Mouse (Mus musculus) embryo, embryonic 11.5 days (tissue): ENCODE results near the gene Elovl3.
"Not testable (repeated sequence)": the region's sequence is repeated elsewhere in the genome, so short reads cannot be mapped to it uniquely, and the experiment has no call there.

Experiments used
- DNase-seq: peaks from one replicate; pipeline ENCODE4 v3.0.0-alpha.2; 2012; ENCODE audit warnings: low read depth, low spot score

The Elovl3 gene

DNA sequence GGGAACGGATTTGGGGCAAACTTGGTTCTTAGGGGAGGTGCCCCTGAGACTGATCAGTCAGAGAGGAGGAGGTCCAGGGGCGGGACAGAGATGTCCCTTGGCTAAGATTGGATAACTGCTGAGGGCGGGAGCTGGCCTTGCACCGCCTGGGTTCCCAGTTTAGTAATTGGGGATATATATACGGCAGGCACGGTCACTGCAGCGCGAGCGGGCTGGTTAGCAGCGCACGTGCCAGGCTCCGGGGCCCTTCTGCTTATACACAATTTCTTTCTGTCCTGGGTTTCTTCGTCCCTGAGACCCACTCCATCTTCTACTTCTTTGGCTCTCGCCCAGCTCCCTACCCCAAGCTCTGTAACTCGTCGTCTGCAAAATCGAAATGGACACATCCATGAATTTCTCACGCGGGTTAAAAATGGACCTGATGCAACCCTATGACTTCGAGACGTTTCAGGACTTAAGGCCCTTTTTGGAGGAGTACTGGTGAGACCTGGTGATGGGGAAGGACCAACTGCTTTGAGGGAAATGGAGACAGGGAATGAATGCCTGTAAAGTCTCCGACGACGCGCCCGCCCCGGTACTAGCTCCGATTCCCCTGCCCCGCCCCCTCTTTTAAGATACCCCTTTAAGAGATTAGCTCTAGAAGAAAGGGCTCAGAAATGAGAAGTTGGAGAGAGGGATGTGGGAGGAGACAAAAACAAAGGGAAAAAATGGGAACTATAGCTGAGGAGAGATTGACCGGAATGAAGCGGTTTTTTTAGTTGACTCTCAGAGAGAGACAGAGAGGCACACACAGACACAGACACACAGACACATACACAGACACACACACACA is at the start of gene Elovl3:
Gene Elovl3 (plus strand): TSS at position 204 of the 832 bp plus-strand sequence.
- DNase-seq, result no peak

DNA sequence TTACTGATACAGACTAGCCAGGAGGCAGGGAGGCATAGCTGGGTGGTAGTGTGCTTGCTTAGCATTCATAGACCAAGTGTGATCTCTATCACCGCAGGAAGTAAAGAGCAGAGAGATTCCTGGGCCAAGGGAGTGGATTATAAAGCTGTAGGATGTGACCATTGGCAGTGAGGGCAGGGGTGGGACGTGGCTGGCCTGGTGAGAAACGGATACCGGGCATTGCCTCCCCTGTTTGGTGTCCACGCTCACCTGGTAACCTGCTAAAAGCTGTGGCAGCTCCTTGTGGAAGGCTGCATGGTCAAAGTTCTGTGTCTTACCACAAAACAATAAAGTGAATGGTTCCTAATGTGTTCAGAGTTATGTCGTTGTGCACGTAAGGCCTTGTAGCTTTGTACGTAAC is 46.5 kb upstream of the Elovl3 start:
- no peak for DNase-seq

DNA sequence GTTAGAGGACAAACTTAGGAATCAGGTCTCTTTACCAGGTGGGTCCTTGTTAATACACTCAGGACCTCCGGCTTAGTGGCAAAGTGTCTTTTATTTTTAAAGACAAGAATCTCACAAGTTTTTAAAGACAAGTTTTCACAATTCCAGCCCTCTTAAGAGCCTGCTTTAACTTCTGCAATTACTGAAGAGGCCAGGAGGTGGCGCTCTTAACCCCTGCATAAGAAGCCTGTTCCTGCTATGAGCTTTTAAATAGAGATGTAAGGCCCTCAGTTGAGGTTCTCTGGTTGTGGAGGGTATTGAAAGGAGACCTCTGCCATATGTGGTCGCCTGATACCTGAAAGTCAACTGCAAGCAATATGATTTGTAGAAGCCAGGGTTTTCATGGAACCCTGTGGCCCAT is 45.4 kb upstream of the Elovl3 start:
- peak; percentile 29 for DNase-seq

DNA sequence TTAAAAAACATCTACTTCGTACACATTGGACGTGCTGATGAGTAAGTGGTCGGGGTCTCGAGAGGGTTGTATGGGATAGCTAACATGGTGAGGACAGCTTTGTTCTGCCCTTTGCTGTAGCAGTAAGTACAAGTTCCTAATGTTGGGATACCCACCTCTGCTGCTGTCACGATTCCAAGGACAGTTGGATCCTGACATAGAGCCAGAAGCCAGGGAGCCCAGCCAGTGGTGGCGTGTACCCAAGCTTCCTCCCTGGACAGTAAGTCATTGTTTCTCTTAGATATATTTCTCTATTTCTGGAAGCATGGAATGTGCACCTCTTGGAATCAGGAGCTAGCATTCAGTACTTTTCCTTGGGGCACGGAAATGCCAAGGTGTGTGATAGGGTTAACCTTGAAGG is 43.8 kb upstream of the Elovl3 start:
- DNase-seq, result no peak

DNA sequence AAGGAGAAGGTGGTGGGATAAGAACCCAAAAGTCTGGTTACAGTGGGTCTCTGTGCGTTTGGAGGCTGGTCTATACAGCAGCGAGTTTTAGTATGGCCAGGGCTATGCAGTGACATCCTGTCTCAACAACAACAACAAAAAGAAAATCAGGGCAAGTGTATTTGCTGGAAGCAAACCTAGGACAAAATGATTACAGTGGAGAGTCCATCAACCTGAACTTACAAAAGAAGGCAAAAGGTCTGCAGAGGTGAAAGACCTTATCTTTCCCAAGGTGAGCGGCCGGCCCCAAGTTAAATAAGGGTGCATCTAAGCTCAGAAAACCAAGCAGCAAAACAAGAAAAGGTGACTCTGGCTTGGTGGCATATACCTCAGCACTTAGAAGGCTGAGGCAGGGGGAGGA is 40.1 kb upstream of the Elovl3 start:
- DNase-seq, result no peak

DNA sequence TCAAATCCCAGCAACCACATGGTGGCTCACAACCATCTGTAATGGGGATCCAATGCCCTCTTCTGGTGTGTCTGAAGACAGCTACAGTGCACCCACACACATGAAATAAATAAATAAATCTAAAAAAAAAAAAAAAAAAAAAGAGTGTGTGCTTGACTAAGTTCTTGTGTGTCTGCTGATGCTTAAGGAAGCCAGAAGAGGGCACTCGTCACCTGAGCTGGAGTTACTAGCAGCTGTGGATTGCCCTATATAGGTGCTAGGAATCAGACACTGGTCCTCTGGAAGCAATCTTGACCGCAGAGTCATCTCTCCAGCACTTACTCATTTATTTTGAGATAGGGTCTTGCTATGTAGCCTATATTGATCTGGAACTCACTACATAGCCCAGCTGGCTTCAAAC is 37.6 kb upstream of the Elovl3 start:
- no peak for DNase-seq

DNA sequence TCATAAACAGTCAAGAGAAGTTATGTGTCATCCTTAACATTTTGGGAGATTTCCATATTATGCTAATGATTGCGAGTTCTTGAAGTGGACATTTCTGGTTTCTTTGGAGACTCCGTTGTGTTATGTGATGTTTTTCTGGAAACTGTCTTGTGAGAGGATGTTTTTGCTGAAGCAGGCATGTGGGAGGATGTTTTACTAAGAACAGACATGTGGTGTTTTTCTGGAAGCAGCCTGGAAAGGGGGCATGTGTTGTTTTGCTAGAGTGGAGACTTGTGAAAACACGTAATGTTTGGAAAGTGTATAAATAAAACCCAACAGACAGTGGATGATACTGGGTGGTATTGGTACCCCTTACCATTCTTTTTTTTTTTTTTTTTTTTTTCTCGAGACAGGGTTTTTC is 36.4 kb upstream of the Elovl3 start:
- no peak for DNase-seq

DNA sequence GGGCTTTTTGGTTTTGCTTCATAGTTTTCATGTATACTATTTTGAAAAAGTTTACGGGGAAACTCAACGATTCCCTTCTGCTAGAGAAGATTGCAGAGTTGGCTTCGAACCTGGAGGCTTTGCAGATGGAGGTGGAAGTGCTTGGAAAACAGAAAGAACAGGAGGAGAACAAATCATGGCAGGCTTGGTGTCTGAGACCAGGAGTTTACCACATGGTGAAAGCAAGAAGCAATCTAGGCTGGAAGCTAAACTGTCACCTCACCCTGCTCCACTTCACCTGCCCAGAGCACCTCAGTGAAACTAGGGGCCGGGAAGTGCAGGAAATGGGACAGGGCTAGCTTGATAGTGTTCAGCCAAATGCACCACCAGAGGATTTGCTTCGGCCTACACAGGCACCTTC is 35.3 kb upstream of the Elovl3 start:
- DNase-seq, result no peak

DNA sequence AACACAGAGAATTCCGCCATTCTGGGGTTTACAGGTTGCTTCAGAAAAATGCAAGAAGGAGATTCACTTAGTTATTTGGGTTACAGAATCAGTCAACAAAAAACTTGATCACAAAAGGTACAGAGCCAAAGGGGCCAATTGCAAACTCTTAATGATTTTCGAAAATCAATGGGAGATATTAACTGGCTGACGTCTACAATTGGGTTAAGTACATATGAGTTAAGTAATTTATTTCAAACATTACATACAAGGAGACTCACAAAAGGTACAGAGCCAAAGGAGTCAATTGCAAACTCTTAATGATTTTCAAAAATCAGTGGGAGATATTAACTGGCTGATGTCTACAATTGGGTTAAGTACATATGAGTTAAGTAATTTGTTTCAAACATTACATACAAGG is 32.1 kb upstream of the Elovl3 start:
- DNase-seq, result no peak

DNA sequence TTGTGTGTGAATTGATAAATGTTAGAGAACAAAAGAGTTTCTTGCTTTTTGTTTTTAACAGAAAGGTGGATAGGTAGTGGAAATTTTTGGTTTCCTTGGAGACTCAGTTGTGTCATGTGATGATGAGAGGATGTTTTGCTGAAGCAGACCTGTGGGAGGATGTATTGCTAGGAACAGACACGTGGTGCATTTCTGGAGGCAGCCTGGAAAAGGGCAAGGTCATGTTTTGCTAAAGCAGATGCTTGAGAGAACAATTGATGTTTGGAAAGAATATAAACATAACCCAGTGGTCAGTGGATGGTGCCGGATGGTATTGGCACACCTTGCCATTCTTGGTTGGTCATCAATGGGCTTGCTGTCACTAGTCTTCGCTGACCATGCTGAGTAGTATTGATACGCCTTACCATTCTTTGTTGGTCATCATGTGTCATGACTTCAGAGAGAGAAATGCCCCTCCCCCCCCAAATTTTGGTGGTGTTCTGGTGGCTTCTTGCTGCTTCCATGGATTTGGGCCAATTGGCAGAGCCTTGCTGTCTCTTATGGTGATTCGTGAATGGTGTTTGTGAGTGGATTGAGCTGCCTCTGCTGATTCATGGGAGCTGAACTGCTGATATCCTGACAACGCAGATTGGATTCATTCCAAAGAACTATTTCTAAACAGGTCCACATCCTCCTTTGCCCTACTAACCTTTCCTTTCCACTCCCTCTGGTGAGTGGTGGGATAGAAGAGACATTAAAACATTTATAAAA is 28.1 kb upstream of the Elovl3 start:
- no peak for DNase-seq

DNA sequence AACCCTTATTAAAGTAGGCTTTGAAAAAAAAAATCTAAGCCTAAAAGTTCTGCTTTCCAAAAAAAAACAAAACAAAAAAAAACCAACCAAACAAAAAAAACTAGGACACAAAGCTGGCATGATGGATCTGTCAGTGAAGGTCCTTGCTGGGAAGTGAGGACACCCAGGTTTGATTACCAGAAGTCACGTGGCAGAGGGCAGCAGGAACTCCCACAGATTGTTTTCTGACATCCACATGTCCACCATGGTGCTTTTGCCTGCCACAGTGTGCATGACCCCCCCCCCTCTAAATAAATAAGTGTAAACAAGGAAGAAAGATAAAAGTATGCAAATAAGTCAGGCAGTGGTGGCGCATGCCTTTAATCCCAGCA is 27.5 kb upstream of the Elovl3 start:
- no peak for DNase-seq

DNA sequence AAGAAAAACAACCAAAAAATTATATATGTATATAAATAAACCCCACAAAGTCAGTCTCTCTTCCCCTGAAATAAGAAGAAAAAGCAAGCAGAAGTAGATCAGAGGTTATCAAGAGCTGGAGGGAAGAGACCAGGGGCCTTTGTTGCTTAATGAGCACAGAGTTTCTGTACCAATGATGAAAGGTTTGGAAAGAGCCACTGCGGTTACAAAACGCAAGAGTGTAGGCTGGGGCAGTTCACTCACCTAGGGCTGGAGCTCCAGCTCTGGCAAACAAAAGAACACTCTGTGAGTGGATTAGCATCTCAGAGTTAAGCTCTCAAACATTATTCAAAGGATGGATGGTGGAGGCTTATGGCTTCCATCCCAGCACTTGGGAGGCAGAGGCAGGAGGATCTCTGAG is 21.5 kb upstream of the Elovl3 start:
- no peak for DNase-seq

DNA sequence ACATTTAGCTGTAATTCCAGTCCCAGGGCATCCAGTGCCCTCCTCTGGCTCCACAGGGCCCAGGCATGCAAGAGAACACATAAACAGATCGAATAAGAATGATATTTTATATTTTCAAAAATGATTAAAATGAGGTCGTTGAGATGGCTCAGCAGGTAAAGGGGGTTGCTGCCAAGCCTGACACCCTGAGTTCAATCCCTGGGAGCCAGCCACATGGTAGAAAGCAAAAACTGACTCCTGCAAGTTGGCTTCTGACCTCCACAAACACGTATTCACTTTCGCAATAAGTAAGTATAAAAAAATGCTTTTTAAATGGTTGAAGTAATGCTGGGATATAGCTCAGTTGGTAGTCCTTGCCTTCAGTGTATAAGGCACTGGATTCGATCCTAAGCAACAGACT is 20.9 kb upstream of the Elovl3 start:
- DNase-seq, result no peak

DNA sequence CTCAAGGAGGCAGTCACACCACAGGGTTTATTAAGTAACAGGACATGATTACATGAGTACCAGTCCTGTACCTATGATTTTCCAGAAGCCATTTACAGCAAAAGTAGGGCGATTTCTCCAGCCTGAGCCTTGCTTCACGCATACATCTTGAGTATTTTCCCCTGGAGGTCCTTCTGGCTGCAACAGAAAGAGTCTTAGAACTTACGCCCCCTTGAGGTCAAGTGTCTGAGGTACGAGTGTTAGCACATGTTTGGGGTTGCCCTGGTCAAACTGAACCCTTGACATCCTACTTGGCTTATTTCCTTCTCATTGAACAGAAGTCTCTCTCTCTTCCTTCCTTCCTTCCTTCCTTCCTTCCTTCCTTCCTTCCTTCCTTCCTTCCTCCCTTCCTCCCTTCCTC is 17.1 kb upstream of the Elovl3 start:
- no peak for DNase-seq

DNA sequence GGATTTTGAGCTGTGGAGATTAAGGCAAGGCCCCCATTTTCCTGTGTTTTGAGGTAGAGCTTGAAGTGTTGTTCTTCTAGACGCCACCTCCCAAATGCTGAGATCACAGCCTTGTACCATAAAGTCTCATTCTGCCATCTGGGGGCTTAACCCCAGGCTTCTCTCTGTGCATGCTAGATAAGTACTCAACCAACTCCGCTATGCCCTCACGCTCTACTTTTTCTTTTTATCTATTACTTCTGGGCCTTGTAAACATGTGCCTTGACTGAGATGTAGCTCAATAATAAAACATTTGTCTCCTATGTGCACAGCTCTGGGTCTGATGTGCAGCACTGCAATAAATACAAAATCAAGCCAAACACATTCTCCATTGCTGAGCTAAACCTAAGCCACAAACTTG is 12.2 kb upstream of the Elovl3 start:
- DNase-seq, result no peak

DNA sequence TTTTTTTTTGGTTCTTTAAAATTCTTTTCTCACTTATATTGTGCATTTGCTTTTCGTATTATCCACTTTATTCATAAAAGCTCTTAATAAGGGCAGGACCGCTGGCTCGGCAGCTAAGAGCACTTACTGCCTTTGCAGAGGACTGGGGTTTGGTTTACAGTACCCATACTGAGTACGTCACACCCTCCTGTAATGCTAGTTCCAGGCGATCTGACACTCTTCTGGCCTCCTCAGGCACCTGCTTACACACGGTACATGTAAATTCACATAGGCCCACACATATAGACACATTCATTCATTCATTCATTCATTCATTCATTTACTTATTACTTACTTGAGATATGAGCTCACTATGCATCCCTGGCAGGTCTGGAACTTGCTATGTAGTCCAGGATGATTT is 10.8 kb upstream of the Elovl3 start:
- no peak for DNase-seq

DNA sequence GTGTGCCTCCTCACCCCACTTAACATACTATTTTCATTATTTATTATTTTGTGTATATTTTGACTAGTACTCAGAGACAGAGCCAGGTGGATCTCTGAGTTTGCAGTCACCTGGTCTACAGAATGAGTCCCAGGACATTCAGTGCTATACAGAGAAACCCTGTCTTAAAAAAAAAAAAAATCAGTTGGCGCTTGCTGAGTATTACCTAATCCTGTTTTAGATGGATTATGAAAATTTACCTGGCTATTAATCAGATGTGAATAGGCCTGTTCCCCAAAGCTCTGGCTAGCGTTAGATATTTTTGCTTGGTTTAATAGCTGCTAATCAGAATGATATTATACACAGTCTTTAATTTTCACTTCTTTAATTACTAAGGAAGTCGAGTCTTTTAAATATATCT is 7.8 kb upstream of the Elovl3 start:
- DNase-seq, result no peak

DNA sequence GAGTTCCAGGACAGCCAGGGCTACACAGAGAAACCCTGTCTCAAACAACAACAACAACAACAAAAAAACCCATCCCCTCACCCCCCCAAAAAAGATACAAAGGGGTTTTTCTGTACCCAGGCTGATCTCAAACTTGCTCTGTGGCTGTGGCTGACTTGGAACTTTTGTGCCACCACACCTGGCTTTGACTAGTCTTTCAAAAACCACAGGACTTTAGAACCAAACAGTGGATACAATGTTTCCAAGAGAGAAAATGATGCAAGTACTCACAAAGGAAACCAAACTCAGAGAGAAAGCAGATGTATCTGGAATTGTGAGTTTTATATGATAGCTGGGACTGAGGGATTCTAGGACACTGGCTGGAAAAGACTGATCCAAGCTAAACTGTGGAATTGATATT is 7.0 kb upstream of the Elovl3 start:
- DNase-seq, result no peak

DNA sequence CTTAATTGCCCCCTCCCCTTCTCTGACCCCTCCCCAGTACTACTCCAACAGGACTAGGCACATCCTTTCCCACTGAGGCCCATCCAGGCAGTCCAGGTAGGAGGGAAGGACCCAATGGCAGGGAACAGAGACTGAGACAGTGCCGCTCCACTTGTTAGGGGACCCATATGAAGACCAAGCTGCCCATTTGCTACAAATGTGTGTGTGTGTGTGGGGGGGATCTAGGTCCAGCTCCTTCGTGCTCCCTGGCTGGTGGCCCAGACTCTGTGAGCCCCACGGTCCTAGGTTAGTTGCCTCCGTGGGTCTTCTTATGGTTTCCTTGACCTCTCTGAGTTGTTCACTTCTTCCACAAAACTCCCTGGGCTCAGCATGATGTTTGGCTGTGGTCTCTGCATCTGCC is 5.4 kb upstream of the Elovl3 start:
- DNase-seq, result no peak

DNA sequence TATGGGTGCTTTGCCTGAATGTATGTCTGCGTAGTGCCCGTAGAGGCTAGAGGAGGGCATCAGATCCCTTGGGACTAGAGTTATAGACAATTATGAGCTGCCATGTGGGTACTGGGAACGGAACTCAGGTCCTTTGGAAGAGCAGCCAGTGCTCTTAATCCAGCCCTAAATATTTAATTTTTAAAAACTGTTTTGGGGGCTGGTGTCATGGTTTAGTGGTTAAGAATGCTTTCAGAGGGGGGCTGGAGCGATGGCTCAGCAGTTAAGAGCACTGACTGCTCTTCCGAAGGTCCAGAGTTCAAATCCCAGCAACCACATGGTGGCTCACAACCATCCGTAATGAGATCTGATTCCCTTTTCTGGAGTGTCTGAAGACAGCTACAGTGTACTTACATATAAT is 2.0 kb upstream of the Elovl3 start:
- not testable (repeated sequence) for DNase-seq

DNA sequence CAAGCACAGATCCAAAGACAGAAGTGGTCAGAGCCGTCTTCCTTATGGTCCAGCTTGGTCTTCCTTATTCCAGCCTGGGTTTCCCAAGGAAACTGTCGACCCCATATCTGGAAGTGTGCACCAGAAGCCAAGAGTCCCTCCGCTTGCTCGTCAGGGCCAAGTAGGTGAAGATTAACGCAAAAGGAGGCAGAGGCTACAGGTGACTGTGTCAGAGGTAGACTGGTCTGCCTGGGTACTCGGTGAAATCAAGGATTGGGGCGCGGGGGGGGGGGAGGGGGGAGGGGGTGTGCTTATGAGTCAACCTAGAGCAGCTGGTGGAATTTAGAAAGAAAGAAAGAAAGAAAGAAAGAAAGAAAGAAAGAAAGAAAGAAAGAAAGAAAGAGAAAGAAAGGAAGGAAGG is 414 bp upstream of the Elovl3 start:
- no peak for DNase-seq

DNA sequence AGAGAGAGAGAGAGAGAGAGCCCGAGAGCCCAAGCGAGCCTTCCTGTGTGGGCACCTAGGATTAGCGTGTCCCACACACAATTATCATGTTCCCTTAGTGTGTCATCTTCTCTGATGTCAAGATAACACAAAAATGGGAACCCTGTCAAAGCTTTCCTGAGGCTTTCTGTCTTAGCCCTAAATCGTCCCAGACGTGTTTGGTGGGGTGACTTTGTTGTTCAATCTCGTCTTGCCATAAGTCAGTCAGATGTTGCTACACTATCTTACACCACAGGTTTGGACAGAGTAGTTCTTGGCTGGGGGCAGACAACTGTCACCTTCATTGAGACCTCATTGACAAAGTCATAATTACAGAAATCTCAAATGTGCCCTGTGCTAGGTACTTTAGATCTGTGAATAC is 880 bp downstream of the Elovl3 start:
- no peak for DNase-seq

DNA sequence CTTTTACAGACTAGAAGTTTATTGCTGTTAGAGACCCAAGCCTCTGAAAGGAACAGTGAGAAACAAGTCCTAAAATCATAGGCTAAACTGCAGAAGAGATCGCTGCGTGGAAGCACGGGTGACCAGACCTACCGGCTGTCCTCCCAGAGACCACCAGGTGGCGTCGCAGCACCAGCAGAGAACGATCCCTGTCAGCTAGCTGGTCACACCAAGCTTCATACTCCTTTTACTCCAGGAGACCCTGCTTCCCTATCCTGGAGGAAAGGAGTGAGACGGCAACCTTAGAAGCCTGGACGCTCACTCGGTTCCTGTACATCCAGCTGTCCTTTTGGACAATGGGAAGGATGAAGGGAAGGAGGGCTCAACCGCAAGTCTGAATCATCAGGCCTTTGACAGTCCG is 3.6 kb downstream of the Elovl3 start:
- DNase-seq, result peak; percentile 78
